Mouse (Mus musculus) layer of hippocampus, adult 11-12 months (tissue): ENCODE results near the gene Gm815.
A peak's percentile ranks its signal among the peaks of the same experiment; 100 is the strongest.

ENCODE experiments used
- DNase-seq: peaks from one replicate; pipeline ENCODE4 v3.0.0; 2022; ENCODE audit warnings: low spot score

Gm815 gene

GRCm38 (mm10) chr19:26885616-26886015, at the start of gene Gm815:
Gene Gm815 (plus strand): TSS chr19:26885881.
- no peak for DNase-seq

GRCm38 (mm10) chr19:26837626-26838025, 48.1 kb upstream of the Gm815 start:
- DNase-seq = peak; percentile 22

- no peak for DNase-seq
These were observed 41.8 kb upstream of the Gm815 start for GRCm38 (mm10) chr19:26843896-26844295.

- DNase-seq = no peak
These were observed 40.9 kb upstream of the Gm815 start for GRCm38 (mm10) chr19:26844813-26845212.

- peak; percentile 84 for DNase-seq
These were observed 40.2 kb upstream of the Gm815 start for GRCm38 (mm10) chr19:26845276-26846016.

GRCm38 (mm10) chr19:26846017-26846285, 39.7 kb upstream of the Gm815 start:
- DNase-seq = no peak

GRCm38 (mm10) chr19:26851017-26851782, 34.5 kb upstream of the Gm815 start:
- DNase-seq = no peak

GRCm38 (mm10) chr19:26852325-26852900, 33.3 kb upstream of the Gm815 start:
- no peak for DNase-seq

- DNase-seq = no peak
These were observed 31.9 kb upstream of the Gm815 start for GRCm38 (mm10) chr19:26853701-26854282.

GRCm38 (mm10) chr19:26854661-26855060, 31.0 kb upstream of the Gm815 start:
- DNase-seq = no peak

GRCm38 (mm10) chr19:26855152-26855551, 30.5 kb upstream of the Gm815 start:
- DNase-seq = no peak

- no peak for DNase-seq
These were observed 27.1 kb upstream of the Gm815 start for GRCm38 (mm10) chr19:26858427-26859194.

- DNase-seq = no peak
These were observed 26.5 kb upstream of the Gm815 start for GRCm38 (mm10) chr19:26859195-26859570.

- no peak for DNase-seq
These were observed 22.0 kb upstream of the Gm815 start for GRCm38 (mm10) chr19:26863662-26864061.

GRCm38 (mm10) chr19:26864975-26865690, 20.5 kb upstream of the Gm815 start:
- no peak for DNase-seq

GRCm38 (mm10) chr19:26865736-26866135, 19.9 kb upstream of the Gm815 start:
- DNase-seq = no peak

GRCm38 (mm10) chr19:26869591-26869990, 16.1 kb upstream of the Gm815 start:
- no peak for DNase-seq

GRCm38 (mm10) chr19:26870280-26870679, 15.4 kb upstream of the Gm815 start:
- DNase-seq = no peak

GRCm38 (mm10) chr19:26871096-26871495, 14.6 kb upstream of the Gm815 start:
- DNase-seq = no peak

- peak; percentile 22 for DNase-seq
These were observed 12.8 kb upstream of the Gm815 start for GRCm38 (mm10) chr19:26872886-26873285.

- DNase-seq = no peak
These were observed 10.1 kb upstream of the Gm815 start for GRCm38 (mm10) chr19:26875601-26876000.
